ENCODE assay signal across 32 mouse cellular contexts in the genomic region with DNA sequence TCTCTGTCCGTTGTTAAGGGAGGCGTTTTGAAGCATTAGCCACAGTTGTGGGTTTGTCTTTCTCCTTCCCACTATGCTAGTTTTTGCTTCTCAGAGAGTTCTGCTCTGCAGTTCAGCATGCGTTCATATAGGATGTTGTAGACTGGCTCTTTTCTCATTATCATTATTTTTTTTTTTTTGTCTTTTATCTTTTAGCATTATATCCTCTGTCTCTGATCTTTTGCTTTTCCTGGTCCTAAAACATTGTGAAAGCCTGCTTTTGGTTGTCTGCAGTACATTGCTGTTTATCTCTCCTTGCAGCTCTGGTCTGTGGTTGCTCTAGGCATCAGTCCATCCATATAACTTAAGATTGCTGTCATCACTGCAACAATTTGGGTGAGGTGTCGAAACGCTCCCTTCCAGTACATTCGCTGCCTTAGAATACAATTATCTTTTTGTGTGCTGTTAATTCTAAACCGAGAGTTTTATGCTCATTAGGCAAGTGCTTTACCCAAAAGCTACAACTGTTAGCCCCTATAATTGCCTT. TPM values are rescaled to one million over a fixed set of nuclear protein-coding genes. Genes with fewer than 3 reads are reported as not detected.
A peak's percentile ranks its signal among the peaks of the same experiment; 100 is the strongest.
DNase-seq lines count a peak whose midpoint lies in the region; ATAC-seq and TF ChIP-seq lines count a peak whose summit lies in the region.
"Had no signal": no experiment of that assay in that cellular context is flagged by ENCODE, and none has a peak within 500 bp of the region (broad histone marks: within the 10 kb centered on the region; RNA-seq: fewer than 3 reads in every experiment).

No protein-coding gene starts in this region.

- H3K4me2 ChIP-seq in liver, embryonic 15.5 days, result no peak overlapping the region; the same call in 1 of the 2 replicates
- no peak overlapping the region for H3K4me2 ChIP-seq in heart, embryonic 11.5 days
- H3K4me2 ChIP-seq: embryonic facial prominence, embryonic 13.5 days; hindbrain, embryonic 15.5 days; limb, embryonic 13.5 days; midbrain, embryonic 13.5 days; neural tube, embryonic 13.5 days had no signal

- H3K9me3 ChIP-seq in G1E (replicated peaks), result no peaks in the 10 kb centered on the region
- no peaks in the 10 kb centered on the region for H3K9me3 ChIP-seq in liver, embryonic 15.5 days (replicated peaks)
- H3K9me3 ChIP-seq in heart, embryonic 11.5 days (replicated peaks; ENCODE audit: control insufficient read depth, low read length), result no peaks in the 10 kb centered on the region
- H3K9me3 ChIP-seq: embryonic facial prominence, embryonic 13.5 days; hindbrain, embryonic 10.5 days; hindbrain, embryonic 15.5 days; limb, embryonic 13.5 days; midbrain, embryonic 13.5 days; neural tube, embryonic 13.5 days had no signal

- peak; percentile 63 for ATAC-seq in G1E (ENCODE audit: extremely low read depth, insufficient number of reproducible peaks, low FRiP score, poor library complexity, severe bottlenecking)
- peak; percentile 82 for ATAC-seq in common myeloid progenitor, adult 5-6 weeks (replicated peaks; ENCODE audit: low read depth, poor library complexity, severe bottlenecking)
- peak; percentile 51; the same call in 1 of the 2 replicates for ATAC-seq in liver, embryonic 15.5 days (ENCODE audit: insufficient read depth)
- no peak for ATAC-seq in heart, embryonic 11.5 days (replicated peaks; ENCODE audit: insufficient number of reproducible peaks, low FRiP score, low TSS enrichment)
- ATAC-seq in erythroblast, adult 5-6 weeks (replicated peaks; ENCODE audit: low FRiP score, poor library complexity, severe bottlenecking), result no peak
- ATAC-seq: activated CD4-positive, CD25-positive, alpha-beta regulatory T cell, adult 4 months; inflammation-experienced regulatory T-cells, adult 6 months; midbrain, embryonic 13.5 days had no signal

- H3K9ac ChIP-seq in liver, embryonic 15.5 days, result no peak overlapping the region
- H3K9ac ChIP-seq in heart, embryonic 11.5 days (ENCODE audit: low read depth, low read length), result no peak overlapping the region
- H3K9ac ChIP-seq: embryonic facial prominence, embryonic 13.5 days; hindbrain, embryonic 15.5 days; limb, embryonic 13.5 days; midbrain, embryonic 13.5 days; neural tube, embryonic 13.5 days had no signal

- H3K27ac ChIP-seq in liver, embryonic 15.5 days (replicated peaks), result no peak overlapping the region
- no peak overlapping the region for H3K27ac ChIP-seq in heart, embryonic 11.5 days (ENCODE audit: low read depth, low read length)
- H3K27ac ChIP-seq: embryonic facial prominence, embryonic 13.5 days; gastrocnemius, adult 2 months; hindbrain, embryonic 10.5 days; hindbrain, embryonic 15.5 days; limb, embryonic 13.5 days; macrophage; midbrain, embryonic 13.5 days; neural tube, embryonic 13.5 days had no signal

- H3K36me3 ChIP-seq in G1E (replicated peaks), result no peaks in the 10 kb centered on the region
- no peaks in the 10 kb centered on the region for H3K36me3 ChIP-seq in liver, embryonic 15.5 days (replicated peaks)
- H3K36me3 ChIP-seq in heart, embryonic 11.5 days (ENCODE audit: control insufficient read depth, insufficient read depth, low read length), result no peaks in the 10 kb centered on the region
- H3K36me3 ChIP-seq: embryonic facial prominence, embryonic 13.5 days; hindbrain, embryonic 10.5 days; hindbrain, embryonic 15.5 days; limb, embryonic 13.5 days; midbrain, embryonic 13.5 days; neural tube, embryonic 13.5 days had no signal

- DNase-seq in 416B (ENCODE audit: low read depth) (peak; percentile 51), G1E (ENCODE audit: low spot score) (no peak)
- DNase-seq in urinary bladder, postnatal 4 days (ENCODE audit: low spot score in 2 of 2), result no peak
- DNase-seq in adrenal gland, postnatal 10 days, result no peak
- DNase-seq: adrenal gland, adult 2 months; cerebellum, adult 11 months; cerebellum, adult 9-10 months; gastrocnemius, adult 2 months; gastrocnemius, postnatal 36 days; heart, postnatal 14 days; kidney, adult 11 months; kidney, postnatal 14 days; lung, adult 2 months; lung, postnatal 10 days; thymus, postnatal 4 days had no signal

- TF ChIP-seq CTCF in G1E (IDR thresholded peaks at IDR 0.05; ENCODE audit: low read depth, low read length), result no peak

- H3K4me1 ChIP-seq in G1E (ENCODE audit: insufficient read depth, low read depth, low read length), result peaks cover 8% of the 10 kb centered on the region
- H3K4me1 ChIP-seq in liver, embryonic 15.5 days (replicated peaks), result peaks cover 10% of the 10 kb centered on the region; the same call in 1 of the 2 replicates
- no peaks in the 10 kb centered on the region for H3K4me1 ChIP-seq in heart, embryonic 11.5 days (ENCODE audit: control insufficient read depth, insufficient read depth, low read length)
- H3K4me1 ChIP-seq: embryonic facial prominence, embryonic 13.5 days; hindbrain, embryonic 10.5 days; hindbrain, embryonic 15.5 days; limb, embryonic 13.5 days; midbrain, embryonic 13.5 days; neural tube, embryonic 13.5 days had no signal

- no peak overlapping the region for H3K4me3 ChIP-seq in G1E (ENCODE audit: low read depth, low read length)
- H3K4me3 ChIP-seq in liver, embryonic 15.5 days (replicated peaks), result no peak overlapping the region
- no peak overlapping the region for H3K4me3 ChIP-seq in heart, embryonic 11.5 days (ENCODE audit: low read depth, low read length)
- H3K4me3 ChIP-seq: embryonic facial prominence, embryonic 13.5 days; erythroblast, embryonic 14.5 days; gastrocnemius, adult 2 months; hindbrain, embryonic 10.5 days; hindbrain, embryonic 15.5 days; limb, embryonic 13.5 days; midbrain, embryonic 13.5 days; neural tube, embryonic 13.5 days had no signal

- WGBS in liver, embryonic 15.5 days (ENCODE audit: insufficient replicate concordance), result 29% methylated on average over 7 of the region's 7 CpGs
- WGBS in heart, embryonic 11.5 days (ENCODE audit: insufficient replicate concordance), result 36% methylated on average over 7 of the region's 7 CpGs

- no peaks in the 10 kb centered on the region for H3K27me3 ChIP-seq in G1E (ENCODE audit: insufficient read depth, low read length)
- H3K27me3 ChIP-seq in liver, embryonic 15.5 days, result no peaks in the 10 kb centered on the region
- H3K27me3 ChIP-seq in heart, embryonic 11.5 days (ENCODE audit: control insufficient read depth, insufficient read depth, low read length), result no peaks in the 10 kb centered on the region
- H3K27me3 ChIP-seq: embryonic facial prominence, embryonic 13.5 days; hindbrain, embryonic 15.5 days; limb, embryonic 13.5 days; midbrain, embryonic 13.5 days; neural tube, embryonic 13.5 days had no signal

RNA-seq across cellular contexts. Expression of a gene that starts 11.9 kb away (rescaled TPM):
- total RNA-seq in G1E (2014; fragmentation: Nextera tagmentation), result not detected in 2 replicates
- total RNA-seq in G1E (2017), result 27.9 and 52.9 TPM in 2 replicates
- polyA plus RNA-seq in G1E (2012), result not detected in 2 replicates
- total RNA-seq in common myeloid progenitor, adult 5-6 weeks (2017), result 111 and 209 TPM in 2 replicates
- 1.4 and 1.7 TPM in 2 replicates for polyA plus RNA-seq in liver, embryonic 15.5 days (2015; fragmentation: Nextera tagmentation; extraction: Ambion mirVana)
- polyA plus RNA-seq in heart, embryonic 11.5 days (2014; fragmentation: Nextera tagmentation; extraction: Ambion mirVana), result 1.5 and 1.9 TPM in 2 replicates
- total RNA-seq in erythroblast, adult 5-6 weeks (2015; ENCODE audit: low replicate concordance), result not detected in 2 replicates
- 12.1 TPM in 1 of 2 replicates, not detected in the other for total RNA-seq in erythroblast, adult 5-6 weeks (2017; ENCODE audit: low replicate concordance)
- not detected for total RNA-seq in adrenal gland, postnatal 10 days (2021)
- total RNA-seq: adrenal gland, adult 2 months; gastrocnemius, postnatal 36 days; layer of hippocampus, postnatal 14 days; left cerebral cortex, adult 8-10 months; left cerebral cortex, postnatal 36 days had no signal
- polyA plus RNA-seq: adrenal gland, adult 2 months; erythroblast, embryonic 14.5 days; lung, adult 2 months; neural tube, embryonic 13.5 days had no signal

RNA-seq across cellular contexts. Expression of a gene that starts 18.8 kb away (rescaled TPM):
- total RNA-seq in G1E (2014; fragmentation: Nextera tagmentation) (126 and 143 TPM in 2 replicates), G1E (2017) (163 and 178 TPM in 2 replicates)
- 4.0 and 6.3 TPM in 2 replicates for polyA plus RNA-seq in G1E (2012)
- 71.6 and 77.2 TPM in 2 replicates for total RNA-seq in common myeloid progenitor, adult 5-6 weeks (2017)
- polyA plus RNA-seq in liver, embryonic 15.5 days (2015; fragmentation: Nextera tagmentation; extraction: Ambion mirVana), result 39.8 and 43.7 TPM in 2 replicates
- 20.0 and 21.2 TPM in 2 replicates for polyA plus RNA-seq in heart, embryonic 11.5 days (2014; fragmentation: Nextera tagmentation; extraction: Ambion mirVana)
- 234 and 283 TPM in 2 replicates for total RNA-seq in erythroblast, adult 5-6 weeks (2015; ENCODE audit: low replicate concordance)
- 177 and 200 TPM in 2 replicates for total RNA-seq in erythroblast, adult 5-6 weeks (2017; ENCODE audit: low replicate concordance)
- 10 to 100 TPM; 22.7 to 27.8 TPM for total RNA-seq in adrenal gland, postnatal 10 days (2021)

Comparison
In these comparisons a context has a peak if more than half of its experiments do, and no peak if none do; other contexts are left out.
1. ATAC-seq: peak in G1E (single experiment), common myeloid progenitor, adult 5-6 weeks (single experiment) and liver, embryonic 15.5 days (single experiment); none in heart, embryonic 11.5 days (single experiment) and erythroblast, adult 5-6 weeks (single experiment).